Mouse (Mus musculus) left cerebral cortex, adult 2 months (tissue): Measurements from ENCODE around the gene Klf11. TPM values are rescaled to one million over a fixed set of nuclear protein-coding genes. Genes with fewer than 3 reads are reported as not detected.
"Not testable (repeated sequence)": the region's sequence is repeated elsewhere in the genome, so short reads cannot be mapped to it uniquely, and the experiment has no call there.

Experiments used
- DNase-seq, 2 experiments: peaks; one replicate each; pipeline ENCODE4 v3.0.0; 2021 to 2022; ENCODE audit warnings: low spot score in 2 of 2, mixed read lengths in 1 of 2; ENCODE audit errors: extremely low spot score in 1 of 2
- H3K27ac ChIP-seq: fragments of 200-600 bp; 2 replicates; pipeline ENCODE4 v1.8.1; 2022
- H3K4me3 ChIP-seq: fragments of 200-600 bp; 2 replicates; pipeline ENCODE4 v1.8.1; 2022
- CTCF ChIP-seq: fragments of 200-600 bp; IDR thresholded peaks from 2 replicates; pipeline ENCODE4 v1.8.1; 2022; ENCODE audit warnings: antibody characterized with exemption, mild to moderate bottlenecking, moderate library complexity
- intact Hi-C: fragments of 180-260 bp; cut with DNase I; formaldehyde crosslinking; loops from one replicate; pipeline ENCODE4 v1.15.1; 2025
- total RNA-seq, 2 experiments: library from RNA; stranded (reverse); gene quantifications; 2 replicates each; pipeline ENCODE4 v1.2.3; 2021

Gene Klf11
- total RNA-seq, 2 experiments from 2014 or later: 5.1 to 7.8 TPM

DNA sequence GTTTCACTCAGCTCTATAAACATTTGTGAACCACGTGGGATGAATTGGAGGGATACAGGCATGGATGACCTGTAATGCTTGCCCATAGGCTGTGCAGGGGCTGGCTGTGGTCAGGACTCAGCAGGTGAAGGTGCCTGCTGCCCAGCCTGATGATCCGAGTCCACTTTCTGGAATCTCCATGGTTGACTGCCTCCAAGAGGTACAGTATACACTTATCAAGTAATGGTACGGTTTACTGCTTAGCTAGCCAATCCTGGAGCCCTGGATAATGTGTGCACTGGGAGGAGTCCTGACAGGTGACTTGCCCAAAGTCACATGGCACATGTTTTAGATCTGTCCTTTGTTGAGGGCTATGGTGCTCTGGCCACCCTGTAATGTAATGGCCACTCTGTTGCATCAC, 39.3 kb downstream of the Klf11 start:
- DNase-seq: no peak
- intact Hi-C loops: no loop called here
- Histone ChIP-seq H3K27ac (no peak overlapping the region), H3K4me3 (no peak overlapping the region)
- TF ChIP-seq CTCF: no peak

DNA sequence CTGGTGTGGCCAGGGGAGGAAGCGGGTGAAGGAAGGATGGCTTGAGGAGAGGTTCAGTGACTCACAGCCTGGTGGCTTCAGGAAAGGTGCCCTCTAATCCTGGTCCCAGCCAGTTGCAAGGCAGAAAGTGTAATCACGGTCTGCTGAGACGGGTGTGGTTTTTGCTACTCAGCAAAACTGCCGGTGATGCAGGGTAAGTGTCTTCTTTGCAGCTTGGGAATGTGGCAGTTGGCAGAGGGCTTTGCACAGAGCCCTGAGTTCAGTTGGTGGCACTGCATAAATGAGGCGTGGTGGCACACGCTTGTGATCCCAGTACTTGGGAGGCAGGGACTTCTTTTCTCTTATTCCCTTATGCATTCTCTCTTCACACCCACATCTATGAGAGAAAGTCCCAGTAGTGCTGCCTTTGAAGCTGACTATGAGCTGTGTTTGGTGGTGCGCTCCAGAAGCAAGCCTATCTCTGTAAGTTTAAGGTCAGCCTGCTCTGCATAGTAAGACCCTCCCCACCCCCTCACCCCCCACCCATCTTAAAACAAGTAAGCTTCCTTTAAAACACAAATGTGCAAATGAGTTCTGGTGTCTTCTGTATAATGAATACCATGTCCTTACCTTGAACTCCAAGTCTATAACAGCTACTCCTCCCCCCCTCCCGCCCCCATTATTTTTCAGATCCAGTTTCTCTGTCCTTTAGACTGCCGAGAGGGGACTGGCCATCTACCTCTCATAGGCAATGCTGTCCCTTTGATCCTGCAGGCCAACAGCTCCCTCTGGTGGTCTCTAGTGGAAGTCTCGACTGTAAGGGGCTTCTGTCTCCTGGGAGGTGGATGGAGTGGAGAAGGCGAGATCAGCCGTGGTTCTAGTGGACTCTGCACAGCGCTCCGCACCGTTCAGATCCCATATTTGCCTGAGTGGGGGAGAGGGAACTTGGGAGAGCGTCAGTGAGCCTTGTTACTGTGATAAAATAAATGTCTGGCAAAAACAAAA, 45.7 kb downstream of the Klf11 start:
- intact Hi-C loops: loop anchor here (1.0 to 5.0 kb wide), 4 partner anchors 21 to 224 kb away; no protein-coding TSS in a partner anchor
- TF ChIP-seq CTCF: peak; percentile 84
- DNase-seq: peak; percentile 82 to 89
- Histone ChIP-seq H3K4me3 (no peak overlapping the region), H3K27ac (no peak overlapping the region)

DNA sequence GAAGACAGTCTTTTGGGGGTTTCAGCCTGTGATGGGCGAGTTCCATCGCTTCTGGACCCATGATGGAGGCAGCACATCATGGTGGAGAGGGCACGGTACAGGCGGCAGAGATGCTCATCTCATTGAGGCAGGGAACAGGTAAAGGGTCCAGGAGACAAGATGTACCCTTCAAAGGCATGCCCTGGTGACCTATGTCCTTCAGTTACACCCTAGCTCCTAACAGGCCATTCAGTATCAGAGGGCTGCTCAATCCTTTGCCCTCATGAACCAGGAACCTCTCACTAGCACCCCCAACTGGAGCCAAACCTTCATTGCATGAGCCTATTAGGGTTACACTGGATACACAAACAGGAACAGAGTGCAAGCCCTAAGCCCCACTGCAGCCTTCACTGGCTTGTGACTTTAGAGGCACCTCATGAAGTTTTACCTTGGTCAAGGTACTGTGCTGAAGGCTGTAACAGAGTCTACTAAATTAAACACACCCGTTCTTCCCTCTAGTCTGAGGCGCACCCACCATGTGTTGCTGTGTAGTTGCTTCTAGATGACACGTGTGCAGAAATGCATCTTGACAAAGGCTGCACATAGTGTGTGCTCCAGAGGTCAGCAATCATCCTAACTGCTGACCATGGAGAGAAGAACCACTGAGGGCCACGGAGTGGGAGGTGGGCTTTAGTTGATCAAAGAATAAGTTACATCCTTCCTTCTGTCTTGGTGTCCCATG, 46.6 kb downstream of the Klf11 start:
- no peak for DNase-seq
- Histone ChIP-seq H3K4me3 (no peak overlapping the region), H3K27ac (no peak overlapping the region)
- intact Hi-C loops: loop anchor here (1.0 to 5.0 kb wide), 4 partner anchors 22 to 225 kb away; no protein-coding TSS in a partner anchor
- no peak for TF ChIP-seq CTCF

DNA sequence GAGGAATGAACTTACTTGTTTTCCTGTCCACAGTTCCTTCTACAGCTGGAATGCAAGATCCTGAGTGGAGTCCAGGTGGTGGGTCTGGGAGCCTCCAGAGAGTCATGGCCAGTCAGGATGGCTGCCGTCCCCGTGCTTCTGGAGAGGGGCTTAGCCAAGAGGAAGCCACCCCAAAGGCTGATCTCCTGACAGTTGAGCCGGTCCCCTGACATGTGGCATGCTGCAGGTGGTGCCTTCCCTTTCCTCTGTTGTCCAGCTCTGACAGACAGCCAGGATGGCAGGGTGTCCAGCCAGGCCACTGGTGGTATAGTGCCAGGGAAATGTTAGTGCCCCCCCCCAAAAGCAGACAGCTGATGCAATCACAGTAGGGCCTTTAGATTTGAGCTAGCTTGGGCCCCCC, 47.4 kb downstream of the Klf11 start:
- no peak for DNase-seq
- Histone ChIP-seq H3K4me3 (no peak overlapping the region), H3K27ac (no peak overlapping the region)
- intact Hi-C loops: loop anchor here (5.0 kb wide), 1 partner anchor 226 kb away; no protein-coding TSS in a partner anchor
- no peak for TF ChIP-seq CTCF

DNA sequence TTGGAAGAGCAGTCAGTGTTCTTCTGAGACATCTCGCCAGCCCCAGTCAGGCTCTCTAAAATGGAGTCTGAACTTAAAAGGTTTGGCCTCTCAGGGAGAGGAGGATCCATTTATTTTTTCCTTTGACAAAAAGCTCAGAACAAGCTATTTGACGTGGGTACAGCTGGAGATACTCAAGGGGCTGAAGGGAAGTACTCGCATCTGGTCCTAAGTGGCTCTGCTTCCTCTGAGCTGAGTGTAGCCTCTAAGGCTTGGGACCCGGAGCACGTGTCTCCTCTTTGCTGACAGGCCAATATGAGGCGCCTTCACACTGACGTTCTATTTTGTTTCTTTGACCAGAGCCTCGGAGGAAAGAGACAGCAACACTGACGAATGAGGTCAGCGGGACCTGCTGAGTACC, 48.5 kb downstream of the Klf11 start:
- Histone ChIP-seq H3K4me3 (no peak overlapping the region), H3K27ac (no peak overlapping the region)
- intact Hi-C loops: loop anchor here (5.0 kb wide), 1 partner anchor 227 kb away; no protein-coding TSS in a partner anchor
- TF ChIP-seq CTCF: no peak
- DNase-seq: no peak

DNA sequence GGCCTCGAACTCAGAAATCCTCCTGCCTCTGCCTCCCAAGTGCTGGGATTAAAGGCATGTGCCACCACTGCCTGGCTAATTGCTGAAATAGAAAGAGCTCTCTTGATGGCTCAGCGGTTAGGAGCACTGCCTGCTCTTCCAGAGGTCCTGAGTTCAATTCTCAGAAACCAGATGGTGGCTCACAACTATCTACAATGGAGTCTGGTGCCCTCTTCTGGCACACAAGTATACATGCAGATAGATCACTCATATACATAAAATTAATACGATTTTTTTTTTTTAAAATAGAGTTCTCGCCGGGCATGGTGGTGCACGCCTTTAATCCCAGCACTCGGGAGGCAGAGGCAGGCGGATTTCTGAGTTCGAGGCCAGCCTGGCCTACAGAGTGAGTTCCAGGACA, 50.5 kb downstream of the Klf11 start:
- intact Hi-C loops: not testable (repeated sequence)

DNA sequence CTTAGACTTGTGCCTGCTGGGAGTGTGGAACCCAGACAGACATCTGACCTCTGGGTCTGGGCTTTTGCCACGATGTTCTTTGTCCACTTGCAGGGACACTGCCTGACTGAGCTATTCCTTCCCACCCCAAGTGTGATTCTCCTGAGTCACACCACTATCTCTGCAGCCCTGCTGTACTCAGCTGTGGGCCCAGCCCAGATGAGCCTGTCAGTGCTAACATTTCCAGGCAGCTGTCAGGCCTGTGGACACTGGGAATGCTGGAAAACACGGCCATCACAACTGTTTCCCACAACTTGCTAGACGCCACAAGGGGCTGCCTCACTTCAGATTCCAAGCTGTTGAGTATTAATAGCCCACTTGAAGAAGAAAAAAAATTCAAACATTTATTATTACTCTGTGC, 51.9 kb downstream of the Klf11 start:
- DNase-seq: no peak
- Histone ChIP-seq H3K4me3 (no peak overlapping the region), H3K27ac (no peak overlapping the region)
- TF ChIP-seq CTCF: no peak
- intact Hi-C loops: no loop called here

More for the DNA sequence above, 50.5 kb downstream of the Klf11 start:
- not testable (repeated sequence) for H3K27ac ChIP-seq, H3K4me3 ChIP-seq, DNase-seq
- TF ChIP-seq CTCF: peak; percentile 6; the same call in 1 of the 2 replicates

DNA sequence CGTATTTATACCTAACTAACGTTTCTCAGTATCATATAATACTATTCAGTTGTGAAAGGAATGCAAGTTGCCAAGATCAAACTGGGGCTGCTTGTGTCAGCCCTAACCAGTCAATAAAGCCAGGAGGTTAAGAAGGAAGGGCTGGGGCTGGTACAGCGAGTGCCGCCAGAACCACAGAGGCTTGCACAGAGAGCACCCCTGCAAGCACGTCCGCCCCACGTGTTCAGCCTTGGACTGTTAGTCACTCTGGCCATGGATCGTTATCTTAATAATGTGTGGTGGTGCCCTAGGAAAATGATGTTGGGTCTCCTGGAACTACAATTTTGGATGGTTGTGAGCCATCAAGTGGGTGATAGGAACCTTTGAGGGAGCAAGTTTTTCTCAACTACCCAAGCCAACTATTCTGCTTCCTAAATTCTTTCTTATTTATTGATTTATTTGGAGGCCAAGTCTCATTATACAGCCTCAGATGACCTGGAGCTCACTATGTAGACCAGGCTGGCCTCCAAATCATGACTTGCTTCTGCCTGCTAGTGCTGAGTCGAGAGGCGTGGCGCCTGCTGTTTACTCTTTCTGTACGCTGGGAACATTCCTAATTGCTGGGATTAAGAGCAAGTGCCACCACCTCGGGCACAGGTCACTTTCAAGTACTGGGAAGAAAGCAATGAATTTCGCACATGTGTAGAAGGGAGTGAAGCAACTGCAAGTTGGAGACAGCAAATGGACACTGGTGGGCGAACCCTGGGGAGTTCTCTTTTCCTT, 54.6 kb downstream of the Klf11 start:
- intact Hi-C loops: loop anchor here (5.0 kb wide), 1 partner anchor 1592 kb away; no protein-coding TSS in a partner anchor
- Histone ChIP-seq H3K4me3 (no peak overlapping the region), H3K27ac (no peak overlapping the region)
- no peak for TF ChIP-seq CTCF
- DNase-seq: no peak

- Histone ChIP-seq H3K27ac (no peak overlapping the region), H3K4me3 (no peak overlapping the region)
- DNase-seq: no peak
- intact Hi-C loops: loop anchor here (5.0 kb wide), 1 partner anchor 1590 kb away; no protein-coding TSS in a partner anchor
- TF ChIP-seq CTCF: no peak
Observed at GRCm38 (mm10) chr12:24706764-24707479, 55.8 kb downstream of the Klf11 start.

DNA sequence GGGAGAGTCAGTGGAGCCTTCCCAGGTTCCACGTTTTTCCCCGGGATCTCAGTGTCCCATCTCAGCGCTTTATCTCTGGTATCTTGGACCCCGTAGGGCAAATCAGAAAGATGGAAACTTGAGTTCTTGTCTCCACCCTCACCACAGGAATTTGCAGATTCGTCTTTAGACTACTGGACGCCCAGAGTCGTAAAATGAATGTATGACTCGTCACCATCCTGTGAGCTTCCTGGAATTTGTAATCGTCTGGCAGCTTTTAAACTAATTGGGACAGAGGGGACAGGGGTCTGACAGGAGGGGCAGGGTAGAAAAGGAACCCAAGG, 56.4 kb downstream of the Klf11 start:
- intact Hi-C loops: loop anchor here (5.0 kb wide), 1 partner anchor 1590 kb away; no protein-coding TSS in a partner anchor
- DNase-seq: no peak
- no peak for TF ChIP-seq CTCF
- no peak overlapping the region for H3K4me3 ChIP-seq
- no peak overlapping the region for H3K27ac ChIP-seq
